Mouse (Mus musculus) MEL (cell line): ENCODE results near the gene Gm28048. TPM values are rescaled to one million over a fixed set of nuclear protein-coding genes. Genes with fewer than 3 reads are reported as not detected.

ENCODE experiments used
- DNase-seq: peaks from one replicate; pipeline ENCODE4 v3.0.0; 2011; ENCODE audit warnings: low read depth, low spot score
- H3K27ac ChIP-seq: 2 replicates; pipeline ENCODE4 v1.5.1; 2012; ENCODE audit warnings: low read depth, mild to moderate bottlenecking, control low read depth, low read length, moderate library complexity; ENCODE audit not compliant: control insufficient read depth
- H3K27me3 ChIP-seq, 2 experiments: fragments of 150-350 bp in 1 of 2; sonication (generic) in 1 of 2; 2 replicates each; pipeline ENCODE4 v1.6.1; 2012; ENCODE audit warnings: low read length in 2 of 2, mild to moderate bottlenecking in 2 of 2, improper control_type of control experiment in 1 of 2, moderate library complexity in 1 of 2; ENCODE audit not compliant: insufficient read depth in 2 of 2, control insufficient read depth in 1 of 2
- H3K36me3 ChIP-seq, 2 experiments: 2 replicates each; pipeline ENCODE4 v1.6.1; 2012 to 2014; ENCODE audit warnings: low read length in 2 of 2, improper control_type of control experiment in 1 of 2, inconsistent platforms in 1 of 2, mild to moderate bottlenecking in 1 of 2; ENCODE audit not compliant: insufficient read depth in 2 of 2, control insufficient read depth in 1 of 2
- H3K4me1 ChIP-seq, 2 experiments: fragments of 150-350 bp in 1 of 2; sonication (generic) in 1 of 2; 2 replicates each; pipeline ENCODE4 v1.6.1; 2012; ENCODE audit warnings: low read length in 2 of 2, improper control_type of control experiment in 1 of 2, mild to moderate bottlenecking in 1 of 2; ENCODE audit not compliant: insufficient read depth in 2 of 2, control insufficient read depth in 1 of 2
- H3K4me3 ChIP-seq, 2 experiments: fragments of 150-350 bp in 1 of 2; sonication (generic) in 1 of 2; 2 replicates each; pipeline ENCODE4 v1.5.1; 2012; ENCODE audit warnings: low read depth in 2 of 2, low read length in 2 of 2, mild to moderate bottlenecking in 2 of 2, moderate library complexity in 2 of 2, control low read depth in 1 of 2, improper control_type of control experiment in 1 of 2; ENCODE audit not compliant: control insufficient read depth in 1 of 2, insufficient read depth in 1 of 2
- H3K79me2 ChIP-seq: 2 replicates; pipeline ENCODE4 v1.6.1; 2012; ENCODE audit warnings: mild to moderate bottlenecking, low read length, moderate library complexity; ENCODE audit not compliant: control insufficient read depth, poor library complexity, insufficient read depth
- H3K9ac ChIP-seq: 2 replicates; pipeline ENCODE4 v1.6.1; 2012; ENCODE audit warnings: low read depth, mild to moderate bottlenecking, control low read depth, low read length, moderate library complexity; ENCODE audit not compliant: control insufficient read depth, poor library complexity, severe bottlenecking
- H3K9me3 ChIP-seq: fragments of 150-350 bp; sonication (generic); replicated peaks from 2 replicates; pipeline ENCODE4 v1.6.1; 2012; ENCODE audit warnings: mild to moderate bottlenecking, low read length, improper control_type of control experiment, moderate library complexity; ENCODE audit not compliant: insufficient read depth
- CHD1 ChIP-seq: IDR thresholded peaks from 2 replicates; pipeline ENCODE4 v1.6.1; 2012; ENCODE audit warnings: low read depth, mild to moderate bottlenecking, inconsistent platforms, low read length, improper control_type of control experiment
- CHD2 ChIP-seq: IDR thresholded peaks from 2 replicates; pipeline ENCODE4 v1.6.1; 2011; ENCODE audit warnings: low read length, improper control_type of control experiment
- CTCF ChIP-seq, 3 experiments: IDR thresholded peaks in 2 of 3; conservative IDR thresholded peaks in 1 of 3; 2 replicates each; pipeline ENCODE4 v1.5.1; 2011 to 2012; ENCODE audit warnings: low read length in 3 of 3, low read depth in 2 of 3, mild to moderate bottlenecking in 2 of 3, improper control_type of control experiment in 1 of 3, inconsistent platforms in 1 of 3, mixed read lengths in 1 of 3, moderate library complexity in 1 of 3; ENCODE audit not compliant: control insufficient read depth in 1 of 3, insufficient read depth in 1 of 3, poor library complexity in 1 of 3, severe bottlenecking in 1 of 3
- E2F4 ChIP-seq: IDR thresholded peaks from 2 replicates; pipeline ENCODE4 v1.6.1; 2011; ENCODE audit warnings: low read depth, low read length, improper control_type of control experiment, borderline replicate concordance
- EP300 ChIP-seq, 2 experiments: IDR thresholded peaks; 2 replicates each; pipeline ENCODE4 v1.6.1; 2011; ENCODE audit warnings: improper control_type of control experiment in 2 of 2, low read length in 2 of 2, low read depth in 1 of 2, mild to moderate bottlenecking in 1 of 2
- ETS1 ChIP-seq: IDR thresholded peaks from 2 replicates; pipeline ENCODE4 v1.6.1; 2012; ENCODE audit warnings: low read depth, mild to moderate bottlenecking, inconsistent platforms, low read length, improper control_type of control experiment, moderate library complexity
- GABPA ChIP-seq: IDR thresholded peaks from 2 replicates; pipeline ENCODE4 v1.6.1; 2012; ENCODE audit warnings: low read depth, mild to moderate bottlenecking, inconsistent platforms, low read length, improper control_type of control experiment, moderate library complexity
- GATA1 ChIP-seq: IDR thresholded peaks from 2 replicates; pipeline ENCODE4 v1.6.1; 2011; ENCODE audit warnings: low read depth, low read length, improper control_type of control experiment
- HCFC1 ChIP-seq: IDR thresholded peaks from 2 replicates; pipeline ENCODE4 v1.6.1; 2012; ENCODE audit warnings: low read depth, mild to moderate bottlenecking, inconsistent platforms, low read length, improper control_type of control experiment, moderate library complexity
- KAT2A ChIP-seq: conservative IDR thresholded peaks from 2 replicates; pipeline ENCODE4 v1.6.1; 2012; ENCODE audit warnings: low read depth, low read length, improper control_type of control experiment, inconsistent platforms
- MAFK ChIP-seq: IDR thresholded peaks from 2 replicates; pipeline ENCODE4 v1.6.1; 2011; ENCODE audit warnings: low read depth, mild to moderate bottlenecking, low read length, improper control_type of control experiment, borderline replicate concordance
- MAX ChIP-seq: IDR thresholded peaks from 2 replicates; pipeline ENCODE4 v1.6.1; 2011; ENCODE audit warnings: low read length, improper control_type of control experiment
- MAZ ChIP-seq: IDR thresholded peaks from 2 replicates; pipeline ENCODE4 v1.6.1; 2012; ENCODE audit warnings: low read depth, mild to moderate bottlenecking, inconsistent platforms, low read length, improper control_type of control experiment
- MEF2A ChIP-seq: IDR thresholded peaks from 2 replicates; pipeline ENCODE4 v1.6.1; 2014; ENCODE audit warnings: low read depth, mild to moderate bottlenecking, inconsistent platforms, low read length, improper control_type of control experiment; ENCODE audit not compliant: poor library complexity, insufficient replicate concordance, severe bottlenecking; ENCODE audit errors: extremely low read depth
- MXI1 ChIP-seq: IDR thresholded peaks from 2 replicates; pipeline ENCODE4 v1.6.1; 2011; ENCODE audit warnings: mild to moderate bottlenecking, low read depth, low read length, improper control_type of control experiment
- MYB ChIP-seq: IDR thresholded peaks from 2 replicates; pipeline ENCODE4 v1.6.1; 2011; ENCODE audit warnings: mild to moderate bottlenecking, low read depth, low read length, improper control_type of control experiment
- MYC ChIP-seq: IDR thresholded peaks from 2 replicates; pipeline ENCODE4 v1.6.1; 2011; ENCODE audit warnings: low read depth, mild to moderate bottlenecking, low read length, improper control_type of control experiment, moderate library complexity
- NELFE ChIP-seq: IDR thresholded peaks from 2 replicates; pipeline ENCODE4 v1.6.1; 2011; ENCODE audit warnings: low read depth, low read length, improper control_type of control experiment
- NRF1 ChIP-seq: IDR thresholded peaks from 2 replicates; pipeline ENCODE4 v1.6.1; 2014; ENCODE audit warnings: low read depth, mild to moderate bottlenecking, inconsistent platforms, low read length, improper control_type of control experiment, moderate library complexity; ENCODE audit not compliant: poor library complexity, insufficient read depth, severe bottlenecking
- POLR2A ChIP-seq, 2 experiments: IDR thresholded peaks; 2 replicates each; pipeline ENCODE4 v1.6.1; 2011 to 2012; ENCODE audit warnings: low read length in 2 of 2, mild to moderate bottlenecking in 2 of 2, control low read depth in 1 of 2, improper control_type of control experiment in 1 of 2, low read depth in 1 of 2, moderate library complexity in 1 of 2; ENCODE audit not compliant: control insufficient read depth in 1 of 2, insufficient read depth in 1 of 2, poor library complexity in 1 of 2
- POLR2AphosphoS2 ChIP-seq: IDR thresholded peaks from 2 replicates; pipeline ENCODE4 v1.6.1; 2011; ENCODE audit warnings: low read length, improper control_type of control experiment
- POLR2AphosphoS5 ChIP-seq: IDR thresholded peaks from 2 replicates; pipeline ENCODE4 v1.6.1; 2012; ENCODE audit warnings: low read depth, borderline replicate concordance, mild to moderate bottlenecking, inconsistent platforms, low read length, moderate library complexity, mixed read lengths
- RCOR1 ChIP-seq: IDR thresholded peaks from 2 replicates; pipeline ENCODE4 v1.6.1; 2012; ENCODE audit warnings: low read depth, mild to moderate bottlenecking, inconsistent platforms, low read length, improper control_type of control experiment
- TAL1 ChIP-seq: IDR thresholded peaks from 2 replicates; pipeline ENCODE4 v1.6.1; 2012; ENCODE audit warnings: mild to moderate bottlenecking, inconsistent platforms, low read length, moderate library complexity, mixed read lengths
- TBP ChIP-seq: IDR thresholded peaks from 2 replicates; pipeline ENCODE4 v1.8.0; 2011; ENCODE audit warnings: low read depth, low read length, improper control_type of control experiment
- UBTF ChIP-seq: IDR thresholded peaks from 2 replicates; pipeline ENCODE4 v1.6.1; 2012; ENCODE audit warnings: low read depth, mild to moderate bottlenecking, inconsistent platforms, low read length, improper control_type of control experiment, moderate library complexity, borderline replicate concordance; ENCODE audit not compliant: insufficient read depth
- USF2 ChIP-seq, 2 experiments: IDR thresholded peaks; 2 replicates each; pipeline ENCODE4 v1.6.1; 2011 to 2012; ENCODE audit warnings: improper control_type of control experiment in 2 of 2, low read length in 2 of 2, borderline replicate concordance in 1 of 2, inconsistent platforms in 1 of 2, low read depth in 1 of 2, mild to moderate bottlenecking in 1 of 2; ENCODE audit not compliant: insufficient read depth in 1 of 2
- ZNF384 ChIP-seq: IDR thresholded peaks from 2 replicates; pipeline ENCODE4 v1.6.1; 2012; ENCODE audit warnings: low read depth, mild to moderate bottlenecking, inconsistent platforms, low read length, improper control_type of control experiment
- polyA plus RNA-seq, 2 experiments: library from polyadenylated mRNA; stranded (reverse) in 1 of 2; unstranded in 1 of 2; fragments of >175 nt in 1 of 2; fragments of >200 nt in 1 of 2; gene quantifications; 2 replicates each; pipeline versions ENCODE4 v1.2.1 to v1.2.4; 2012; ENCODE audit warnings: low replicate concordance in 2 of 2, low read depth in 1 of 2; ENCODE audit not compliant: insufficient read length in 2 of 2, insufficient read depth in 1 of 2, missing spikeins in 1 of 2
- total RNA-seq: library from RNA; depleted of rRNA; stranded (reverse); fragments of 300-350 nt; gene quantifications from 2 replicates; pipeline ENCODE4 v1.2.3, GENCODE M21; 2012

The Gm28048 gene
- total and polyA plus RNA-seq, 3 experiments: 8.6 to 15.0 TPM; not detected in 1

DNA sequence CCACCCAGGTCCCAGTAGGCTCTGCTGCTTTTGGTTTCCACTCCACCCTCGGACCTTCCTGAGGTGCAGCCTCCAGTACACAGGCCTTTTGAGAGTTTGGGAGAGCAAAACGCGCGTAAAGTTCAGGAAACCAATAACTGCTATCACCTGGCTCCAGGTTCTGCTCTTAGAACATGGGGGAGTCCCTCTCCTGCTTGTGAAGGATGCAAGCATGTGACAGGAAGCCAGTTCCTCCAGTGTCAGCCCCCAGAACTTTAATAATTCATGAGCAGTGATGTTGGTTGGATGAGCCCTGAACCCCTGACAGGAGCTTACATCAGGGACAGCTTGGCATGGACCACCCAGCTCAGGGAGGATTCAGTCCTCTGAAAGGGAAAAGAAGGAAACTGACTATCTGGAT, 102.2 kb downstream of the Gm28048 start:
- H3K9ac ChIP-seq: no peak overlapping the region
- H3K36me3 ChIP-seq: peaks cover 0 to 10% of the 10 kb centered on the region in 2 experiments; a peak in 2 of 4 replicates
- H3K9me3 ChIP-seq: no peaks in the 10 kb centered on the region
- TF ChIP-seq GABPA (no peak), TBP (no peak), HCFC1 (no peak), KAT2A (no peak), CHD1 (no peak), CHD2 (no peak), ZNF384 (no peak), USF2 (IDR thresholded peaks at IDR 0.05; ENCODE audit: borderline replicate concordance in 1 of 2, insufficient read depth in 1 of 2, low read depth in 1 of 2, low read length in 2 of 2) (no peak), NELFE (no peak), MAFK (no peak), MAZ (no peak), MYB (no peak), CTCF (IDR thresholded peaks at IDR 0.05 in 2 of 3, conservative IDR thresholded peaks at IDR 0.05 in 1 of 3; ENCODE audit: control insufficient read depth in 1 of 3, insufficient read depth in 1 of 3, low read depth in 2 of 3, low read length in 3 of 3, poor library complexity in 1 of 3, severe bottlenecking in 1 of 3) (no peak), TAL1 (no peak), ETS1 (no peak)
- no peak for DNase-seq
- H3K4me3 ChIP-seq: no peak overlapping the region
- no peaks in the 10 kb centered on the region for H3K27me3 ChIP-seq
- H3K79me2 ChIP-seq: no peaks in the 10 kb centered on the region
- H3K4me1 ChIP-seq: peaks cover 5 to 8% of the 10 kb centered on the region in 2 experiments; a peak in 3 of 4 replicates
- H3K27ac ChIP-seq: no peak overlapping the region

DNA sequence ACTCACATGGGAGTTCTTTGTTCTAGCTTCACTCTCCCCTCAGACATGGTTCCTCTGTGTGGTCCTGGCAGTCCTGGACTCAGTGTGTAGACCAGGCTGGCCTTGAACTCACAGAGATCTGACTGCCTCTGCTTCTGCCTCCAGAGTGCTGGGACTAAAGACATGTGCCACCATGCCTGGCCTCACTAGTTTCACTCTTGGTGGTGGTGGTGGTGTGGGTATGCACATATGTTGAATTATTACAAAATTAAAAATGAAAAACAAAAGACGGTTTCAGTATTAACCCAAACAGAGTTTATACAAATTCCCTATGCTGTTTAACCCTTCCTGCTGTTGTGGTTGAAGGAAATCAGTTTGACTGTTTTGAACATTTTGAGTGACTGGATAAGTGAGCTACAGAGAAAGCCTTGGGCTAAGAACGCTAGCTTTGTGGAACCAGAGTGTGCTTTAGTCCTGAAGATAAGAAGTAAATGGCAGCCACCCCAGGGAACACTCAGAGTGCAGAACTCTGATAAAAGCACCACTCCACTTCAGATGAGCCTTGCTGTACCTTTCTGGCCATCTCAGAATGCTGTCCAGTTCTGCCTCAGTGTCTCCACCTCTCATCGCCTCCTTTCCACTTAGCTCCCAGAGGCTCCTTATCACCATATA, 105.1 kb downstream of the Gm28048 start:
- Histone ChIP-seq H3K27me3 (no peaks in the 10 kb centered on the region), H3K9ac (peak overlapping the region; percentile 25), H3K4me1 (peaks cover 5 to 18% of the 10 kb centered on the region in 2 experiments), H3K79me2 (no peaks in the 10 kb centered on the region; the same call in 1 of the 2 replicates), H3K36me3 (peaks cover 0 to 17% of the 10 kb centered on the region in 2 experiments; a peak in 2 of 4 replicates), H3K27ac (peak overlapping the region; percentile 27), H3K9me3 (no peaks in the 10 kb centered on the region), H3K4me3 (peak overlapping the region; percentile 14 to 23)
- peak; percentile 83 for DNase-seq
- no peak for TF ChIP-seq USF2 (IDR thresholded peaks at IDR 0.05; ENCODE audit: borderline replicate concordance in 1 of 2, insufficient read depth in 1 of 2, low read depth in 1 of 2, low read length in 2 of 2)
- peak; percentile 47 for TF ChIP-seq TAL1
- TF ChIP-seq CHD2: no peak
- TF ChIP-seq POLR2A (IDR thresholded peaks at IDR 0.05; ENCODE audit: control insufficient read depth in 1 of 2, insufficient read depth in 1 of 2, low read depth in 1 of 2, low read length in 2 of 2, poor library complexity in 1 of 2): no peak
- no peak for TF ChIP-seq POLR2AphosphoS5
- no peak for TF ChIP-seq KAT2A
- no peak for TF ChIP-seq MXI1
- TF ChIP-seq NRF1: no peak
- 0 out of 2 replicates have a peak, but pooled peaks have one; percentile 11 for TF ChIP-seq HCFC1
- TF ChIP-seq UBTF: no peak
- TF ChIP-seq NELFE: no peak
- TF ChIP-seq EP300 (IDR thresholded peaks at IDR 0.05; ENCODE audit: low read depth in 1 of 2, low read length in 2 of 2): peak; percentile 71 to 78
- no peak for TF ChIP-seq MYC
- TF ChIP-seq E2F4: no peak
- no peak for TF ChIP-seq GABPA
- TF ChIP-seq MEF2A: no peak
- TF ChIP-seq MAX: no peak
- TF ChIP-seq POLR2AphosphoS2: no peak
- no peak for TF ChIP-seq MYB
- TF ChIP-seq GATA1: peak; percentile 91
- TF ChIP-seq CHD1: no peak
- TF ChIP-seq MAFK: no peak
- peak; percentile 90 for TF ChIP-seq RCOR1
